Mouse (Mus musculus): Measurements from ENCODE around the gene Nap1l1.

GRCm38 (mm10) chr10:111518350-111518749 lies 45.3 kb downstream of the Nap1l1 start:
- TF ChIP-seq CTCF (IDR thresholded peaks at IDR 0.05; ENCODE audit: low read depth, low read length): no peak
- no peak for TF ChIP-seq POLR2A (IDR thresholded peaks at IDR 0.05; ENCODE audit: borderline replicate concordance, low read depth, low read length)
